Mouse (Mus musculus): Measurements from ENCODE around the gene Zfp804b. TPM values are rescaled to one million over a fixed set of nuclear protein-coding genes. Genes with fewer than 3 reads are reported as not detected.

The Zfp804b gene
- polyA plus RNA-seq, 1 experiment, result not detected

- Histone ChIP-seq H3K4me1 (ENCODE audit: control insufficient read depth, insufficient read depth, low read length) (no peaks in the 10 kb centered on the region), H3K4me3 (replicated peaks; ENCODE audit: control insufficient read depth, low read depth, low read length) (no peak overlapping the region), H3K27ac (ENCODE audit: control insufficient read depth, insufficient read depth, low read depth, low read length, poor library complexity) (no peak overlapping the region)
- WGBS, result 85% methylated on average over 9 of the region's 9 CpGs
- no peak for TF ChIP-seq POLR2A (IDR thresholded peaks at IDR 0.05; ENCODE audit: borderline replicate concordance, control insufficient read depth, low read depth, low read length)
- TF ChIP-seq CTCF (IDR thresholded peaks at IDR 0.05; ENCODE audit: control insufficient read depth, insufficient read depth, low read length), result no peak
Measured at GRCm38 (mm10) chr5:7177589-7177988, 167.0 kb downstream of the Zfp804b start.

GRCm38 (mm10) chr5:7139658-7140057 lies 204.9 kb downstream of the Zfp804b start:
- H3K4me3 ChIP-seq (replicated peaks; ENCODE audit: control insufficient read depth, low read depth, low read length), result no peak overlapping the region
- H3K4me1 ChIP-seq (ENCODE audit: control insufficient read depth, insufficient read depth, low read length), result no peaks in the 10 kb centered on the region
- 64% methylated on average over 3 of the region's 3 CpGs for WGBS
- no peak for TF ChIP-seq POLR2A (IDR thresholded peaks at IDR 0.05; ENCODE audit: borderline replicate concordance, control insufficient read depth, low read depth, low read length)
- TF ChIP-seq CTCF (IDR thresholded peaks at IDR 0.05; ENCODE audit: control insufficient read depth, insufficient read depth, low read length), result no peak
- no peak overlapping the region for H3K27ac ChIP-seq (ENCODE audit: control insufficient read depth, insufficient read depth, low read depth, low read length, poor library complexity)

DNA sequence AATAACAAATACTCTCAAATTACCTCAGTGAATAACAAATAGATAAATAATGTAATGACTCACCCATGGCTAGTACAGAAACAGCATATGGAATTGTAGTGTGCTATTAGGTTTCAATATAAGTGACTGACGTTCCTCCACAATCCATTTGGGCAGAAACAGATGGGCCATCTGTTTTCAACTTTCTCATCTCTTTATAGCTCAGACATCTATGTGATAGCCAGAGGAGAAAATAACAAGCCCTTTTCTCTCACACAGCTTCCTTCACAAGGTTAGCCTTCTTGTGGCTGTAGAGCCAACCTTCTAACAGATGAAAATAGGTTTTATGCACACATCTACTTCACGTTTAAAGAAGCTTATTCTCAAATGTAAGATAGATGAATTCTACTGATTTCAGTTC lies 242.2 kb downstream of the Zfp804b start:
- H3K4me1 ChIP-seq (ENCODE audit: control insufficient read depth, insufficient read depth, low read length), result no peaks in the 10 kb centered on the region
- H3K4me3 ChIP-seq (replicated peaks; ENCODE audit: control insufficient read depth, low read depth, low read length), result no peak overlapping the region
- no peak overlapping the region for H3K27ac ChIP-seq (ENCODE audit: control insufficient read depth, insufficient read depth, low read depth, low read length, poor library complexity)
- 53% methylated on average over 2 of the region's 2 CpGs for WGBS
- TF ChIP-seq POLR2A (IDR thresholded peaks at IDR 0.05; ENCODE audit: borderline replicate concordance, control insufficient read depth, low read depth, low read length) (no peak), CTCF (IDR thresholded peaks at IDR 0.05; ENCODE audit: control insufficient read depth, insufficient read depth, low read length) (no peak)

- WGBS, result 66% methylated on average over 1 of the region's 1 CpGs
- TF ChIP-seq POLR2A (IDR thresholded peaks at IDR 0.05; ENCODE audit: borderline replicate concordance, control insufficient read depth, low read depth, low read length) (no peak), CTCF (IDR thresholded peaks at IDR 0.05; ENCODE audit: control insufficient read depth, insufficient read depth, low read length) (no peak)
- no peaks in the 10 kb centered on the region for H3K4me1 ChIP-seq (ENCODE audit: control insufficient read depth, insufficient read depth, low read length)
- no peak overlapping the region for H3K27ac ChIP-seq (ENCODE audit: control insufficient read depth, insufficient read depth, low read depth, low read length, poor library complexity)
- H3K4me3 ChIP-seq (replicated peaks; ENCODE audit: control insufficient read depth, low read depth, low read length), result no peak overlapping the region
Measured at GRCm38 (mm10) chr5:7073936-7074631, 270.5 kb downstream of the Zfp804b start.

GRCm38 (mm10) chr5:7007468-7007867 lies 337.1 kb downstream of the Zfp804b start:
- Histone ChIP-seq H3K4me1 (ENCODE audit: control insufficient read depth, insufficient read depth, low read length) (no peaks in the 10 kb centered on the region), H3K27ac (ENCODE audit: control insufficient read depth, insufficient read depth, low read depth, low read length, poor library complexity) (no peak overlapping the region), H3K4me3 (replicated peaks; ENCODE audit: control insufficient read depth, low read depth, low read length) (no peak overlapping the region)
- 64% methylated on average over 3 of the region's 3 CpGs for WGBS
- no peak for TF ChIP-seq CTCF (IDR thresholded peaks at IDR 0.05; ENCODE audit: control insufficient read depth, insufficient read depth, low read length)

GRCm38 (mm10) chr5:6983993-6984392 lies 360.6 kb downstream of the Zfp804b start:
- Histone ChIP-seq H3K4me1 (ENCODE audit: control insufficient read depth, insufficient read depth, low read length) (no peaks in the 10 kb centered on the region), H3K4me3 (replicated peaks; ENCODE audit: control insufficient read depth, low read depth, low read length) (no peak overlapping the region), H3K27ac (ENCODE audit: control insufficient read depth, insufficient read depth, low read depth, low read length, poor library complexity) (no peak overlapping the region)
- 80% methylated on average over 4 of the region's 4 CpGs for WGBS
- no peak for TF ChIP-seq POLR2A (IDR thresholded peaks at IDR 0.05; ENCODE audit: borderline replicate concordance, control insufficient read depth, low read depth, low read length)
- no peak for TF ChIP-seq CTCF (IDR thresholded peaks at IDR 0.05; ENCODE audit: control insufficient read depth, insufficient read depth, low read length)

DNA sequence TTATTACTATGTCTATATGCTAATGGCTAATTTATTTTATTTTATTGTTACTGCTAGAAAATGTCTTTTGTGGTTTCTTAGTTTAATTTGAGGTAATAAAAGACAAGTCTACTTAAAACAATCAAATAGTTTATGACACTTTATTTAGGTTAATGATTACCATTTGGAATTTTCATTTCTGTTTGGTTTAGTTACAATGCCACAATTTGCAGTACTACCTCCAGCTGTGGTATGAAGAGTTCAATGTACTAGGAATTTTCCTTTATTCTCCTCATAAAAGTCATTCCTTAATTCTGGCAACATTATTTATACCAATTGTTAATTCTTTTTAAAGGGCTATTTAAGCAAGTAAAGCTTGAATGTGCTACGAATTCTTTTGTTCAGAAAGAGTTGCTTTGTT lies 409.7 kb downstream of the Zfp804b start:
- WGBS, result 56% methylated on average over 1 of the region's 1 CpGs
- TF ChIP-seq POLR2A (IDR thresholded peaks at IDR 0.05; ENCODE audit: borderline replicate concordance, control insufficient read depth, low read depth, low read length), result no peak
- TF ChIP-seq CTCF (IDR thresholded peaks at IDR 0.05; ENCODE audit: control insufficient read depth, insufficient read depth, low read length), result no peak
- Histone ChIP-seq H3K4me1 (ENCODE audit: control insufficient read depth, insufficient read depth, low read length) (no peaks in the 10 kb centered on the region), H3K4me3 (replicated peaks; ENCODE audit: control insufficient read depth, low read depth, low read length) (no peak overlapping the region), H3K27ac (ENCODE audit: control insufficient read depth, insufficient read depth, low read depth, low read length, poor library complexity) (no peak overlapping the region)

GRCm38 (mm10) chr5:6911290-6911689 lies 433.3 kb downstream of the Zfp804b start:
- Histone ChIP-seq H3K4me3 (replicated peaks; ENCODE audit: control insufficient read depth, low read depth, low read length) (no peak overlapping the region), H3K4me1 (ENCODE audit: control insufficient read depth, insufficient read depth, low read length) (no peaks in the 10 kb centered on the region), H3K27ac (ENCODE audit: control insufficient read depth, insufficient read depth, low read depth, low read length, poor library complexity) (no peak overlapping the region)
- WGBS, result 71% methylated on average over 3 of the region's 3 CpGs
- TF ChIP-seq POLR2A (IDR thresholded peaks at IDR 0.05; ENCODE audit: borderline replicate concordance, control insufficient read depth, low read depth, low read length) (no peak), CTCF (IDR thresholded peaks at IDR 0.05; ENCODE audit: control insufficient read depth, insufficient read depth, low read length) (no peak)

GRCm38 (mm10) chr5:6881396-6881795 lies 463.2 kb downstream of the Zfp804b start:
- Histone ChIP-seq H3K4me1 (ENCODE audit: control insufficient read depth, insufficient read depth, low read length) (no peaks in the 10 kb centered on the region), H3K4me3 (replicated peaks; ENCODE audit: control insufficient read depth, low read depth, low read length) (no peak overlapping the region), H3K27ac (ENCODE audit: control insufficient read depth, insufficient read depth, low read depth, low read length, poor library complexity) (no peak overlapping the region)
- TF ChIP-seq POLR2A (IDR thresholded peaks at IDR 0.05; ENCODE audit: borderline replicate concordance, control insufficient read depth, low read depth, low read length), result no peak
- no peak for TF ChIP-seq CTCF (IDR thresholded peaks at IDR 0.05; ENCODE audit: control insufficient read depth, insufficient read depth, low read length)
